Mouse (Mus musculus) stomach, embryonic 14.5 days (tissue): ENCODE data around the gene Dvl2. TPM values are rescaled to one million over a fixed set of nuclear protein-coding genes. Genes with fewer than 3 reads are reported as not detected.
"Not testable (repeated sequence)": the region's sequence is repeated elsewhere in the genome, so short reads cannot be mapped to it uniquely, and the experiment has no call there.

Experiments
- ATAC-seq: fragments of 200-750 bp; cut with Nextera tagmentation; 2 replicates; pipeline ENCODE4 v1.8.0; 2017; ENCODE audit warnings: low read depth, moderate TSS enrichment; ENCODE audit not compliant: insufficient number of reproducible peaks, insufficient read depth, low FRiP score
- H3K27ac ChIP-seq: fragments of 300-500 bp; sonication (generic); 2 replicates; pipeline ENCODE4 v1.5.1; 2014; ENCODE audit warnings: mild to moderate bottlenecking, low read length, moderate library complexity, mixed read lengths
- H3K27me3 ChIP-seq: fragments of 300-500 bp; sonication (generic); 2 replicates; pipeline ENCODE4 v1.6.1; 2014; ENCODE audit warnings: low read length, control low read depth, mixed read lengths; ENCODE audit not compliant: control insufficient read depth, insufficient read depth
- H3K36me3 ChIP-seq: fragments of 300-500 bp; sonication (generic); 2 replicates; pipeline ENCODE4 v1.6.1; 2014; ENCODE audit warnings: mild to moderate bottlenecking, control low read depth, low read length, moderate library complexity, mixed read lengths; ENCODE audit not compliant: control insufficient read depth, insufficient read depth
- H3K4me1 ChIP-seq: fragments of 300-500 bp; sonication (generic); 2 replicates; pipeline ENCODE4 v1.6.1; 2014; ENCODE audit warnings: low read length, control low read depth, mixed read lengths; ENCODE audit not compliant: control insufficient read depth, insufficient read depth
- H3K4me2 ChIP-seq: fragments of 300-500 bp; sonication (generic); replicated peaks from 2 replicates; pipeline ENCODE4 v1.6.1; 2014; ENCODE audit warnings: low read depth, low read length, control low read depth
- H3K4me3 ChIP-seq: fragments of 300-500 bp; sonication (generic); 2 replicates; pipeline ENCODE4 v1.5.1; 2014; ENCODE audit warnings: low read depth, low read length, control low read depth
- H3K9ac ChIP-seq: fragments of 300-500 bp; sonication (generic); replicated peaks from 2 replicates; pipeline ENCODE4 v1.6.1; 2014; ENCODE audit warnings: low read depth, mild to moderate bottlenecking, control low read depth, low read length, moderate library complexity, mixed read lengths
- H3K9me3 ChIP-seq: fragments of 300-500 bp; sonication (generic); 2 replicates; pipeline ENCODE4 v1.6.1; 2016; ENCODE audit warnings: low read depth, low read length, control low read depth; ENCODE audit not compliant: control insufficient read depth
- WGBS: fragments of 180-500 bp; shearing (Covaris S2); extraction: QIAGEN DNeasy Blood & Tissue Kit; methylation state at CpG from one replicate; pipeline ENCODE4 v1.1.7; 2014; 5-methylcytosine and 5-hydroxymethylcytosine counted together
- polyA plus RNA-seq: library from polyadenylated mRNA; unstranded; fragments of >200 nt; fragmentation: Nextera tagmentation; extraction: Ambion mirVana; gene quantifications from 2 replicates; pipeline ENCODE4 v1.2.1, GENCODE M21; 2014

Gene Dvl2
- polyA plus RNA-seq, 1 experiment from 2014 or later, result 29.0 TPM

DNA sequence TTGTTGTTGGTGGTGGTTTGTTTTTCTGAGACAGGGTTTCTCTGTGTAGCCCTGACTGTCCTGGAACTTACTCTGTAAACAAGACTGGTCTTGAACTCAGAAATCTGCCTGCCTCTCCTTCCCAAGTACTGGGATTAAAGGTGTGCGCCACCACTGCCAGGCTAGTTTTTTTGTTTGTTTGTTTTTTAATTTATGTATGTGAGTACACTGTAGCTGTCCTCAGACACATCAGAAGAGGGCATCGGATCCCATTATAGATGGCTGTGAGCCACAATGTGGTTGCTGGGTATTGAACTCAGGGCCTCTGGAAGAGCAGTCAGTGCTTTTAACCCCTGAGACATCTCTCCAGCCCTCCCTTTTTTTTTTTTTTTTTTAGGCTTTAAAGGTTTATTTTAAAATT lies 15.8 kb downstream of the Dvl2 start:
- not testable (repeated sequence) for H3K27me3 ChIP-seq, H3K9ac ChIP-seq, H3K4me2 ChIP-seq, H3K9me3 ChIP-seq, ATAC-seq, H3K4me3 ChIP-seq, H3K27ac ChIP-seq
- H3K36me3 ChIP-seq, result peaks cover 17% of the 10 kb centered on the region
- peaks cover 37% of the 10 kb centered on the region for H3K4me1 ChIP-seq
- WGBS, result 79% methylated on average over 2 of the region's 2 CpGs

DNA sequence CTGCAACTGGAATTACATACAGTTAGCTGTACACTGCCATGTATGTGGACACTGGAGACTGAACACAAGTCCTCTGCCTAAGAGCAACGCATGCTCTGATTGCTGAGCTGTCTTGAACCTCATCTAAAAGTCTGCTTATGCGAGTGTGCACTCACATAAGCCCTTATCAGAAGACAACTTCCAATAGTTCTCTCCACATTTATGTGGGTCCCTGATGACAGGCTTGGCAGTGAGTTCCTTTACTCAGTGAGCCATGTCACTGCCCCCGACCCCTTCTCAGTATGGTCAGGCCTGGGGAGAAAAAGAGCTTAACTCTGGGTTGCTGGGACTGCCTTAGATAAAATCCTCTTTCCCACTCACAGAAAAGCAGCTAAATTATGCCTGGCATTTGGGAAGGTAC lies 16.3 kb downstream of the Dvl2 start, which contains the start of gene Dlg4:
Gene Dlg4, plus strand, starts transcription at position 274 of the 400 bp plus-strand sequence.
- peak within 1 kb of the TSS; percentile 89 for H3K27ac ChIP-seq
- H3K9me3 ChIP-seq, result no peaks in the 10 kb centered on the region
- no peaks in the 10 kb centered on the region for H3K27me3 ChIP-seq
- WGBS, result 65% methylated on average over 3 of the region's 3 CpGs
- H3K4me3 ChIP-seq, result peak within 1 kb of the TSS; percentile 62; the same call in 1 of the 2 replicates
- peaks cover 13% of the 10 kb centered on the region for H3K36me3 ChIP-seq
- peak within 1 kb of the TSS; percentile 86 for H3K4me2 ChIP-seq
- no peak within 1 kb of the TSS for H3K9ac ChIP-seq
- no peak for ATAC-seq
- H3K4me1 ChIP-seq, result peaks cover 37% of the 10 kb centered on the region

DNA sequence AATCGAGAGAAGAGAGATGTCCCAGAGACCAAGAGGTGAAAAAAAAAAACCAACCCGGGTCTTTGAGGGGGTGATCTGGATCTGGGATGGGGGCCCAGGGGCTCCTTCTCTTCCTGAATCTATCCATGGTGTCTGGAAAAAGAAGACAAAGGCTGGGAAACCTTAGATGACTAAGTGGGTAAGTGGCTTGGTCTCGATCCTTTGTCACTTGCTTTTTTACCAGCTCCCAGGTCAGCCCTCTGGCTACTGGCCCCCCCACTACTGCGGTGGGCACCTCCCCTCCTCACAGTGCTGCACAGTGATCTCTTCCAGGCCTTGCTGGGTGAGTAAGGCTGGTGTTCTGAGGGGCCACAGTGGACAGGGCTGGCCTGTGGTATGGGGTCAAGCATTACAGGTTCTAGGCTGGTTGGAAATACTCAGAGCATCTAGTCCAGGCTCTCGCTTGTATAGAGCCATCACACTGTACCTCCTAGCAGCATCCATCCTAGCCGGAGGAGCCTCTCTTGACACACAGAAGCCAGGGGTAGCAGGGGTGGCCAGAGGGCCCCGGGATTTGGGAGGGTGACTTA lies 16.9 kb downstream of the Dvl2 start:
- no peaks in the 10 kb centered on the region for H3K27me3 ChIP-seq
- H3K27ac ChIP-seq, result no peak overlapping the region
- H3K4me2 ChIP-seq, result peak overlapping the region; percentile 86; the same call in 1 of the 2 replicates
- peaks cover 6% of the 10 kb centered on the region for H3K36me3 ChIP-seq
- H3K9me3 ChIP-seq, result no peaks in the 10 kb centered on the region
- 34% methylated on average over 7 of the region's 7 CpGs for WGBS
- no peak for ATAC-seq
- peaks cover 37% of the 10 kb centered on the region for H3K4me1 ChIP-seq
- H3K4me3 ChIP-seq, result no peak overlapping the region
- H3K9ac ChIP-seq, result no peak overlapping the region

DNA sequence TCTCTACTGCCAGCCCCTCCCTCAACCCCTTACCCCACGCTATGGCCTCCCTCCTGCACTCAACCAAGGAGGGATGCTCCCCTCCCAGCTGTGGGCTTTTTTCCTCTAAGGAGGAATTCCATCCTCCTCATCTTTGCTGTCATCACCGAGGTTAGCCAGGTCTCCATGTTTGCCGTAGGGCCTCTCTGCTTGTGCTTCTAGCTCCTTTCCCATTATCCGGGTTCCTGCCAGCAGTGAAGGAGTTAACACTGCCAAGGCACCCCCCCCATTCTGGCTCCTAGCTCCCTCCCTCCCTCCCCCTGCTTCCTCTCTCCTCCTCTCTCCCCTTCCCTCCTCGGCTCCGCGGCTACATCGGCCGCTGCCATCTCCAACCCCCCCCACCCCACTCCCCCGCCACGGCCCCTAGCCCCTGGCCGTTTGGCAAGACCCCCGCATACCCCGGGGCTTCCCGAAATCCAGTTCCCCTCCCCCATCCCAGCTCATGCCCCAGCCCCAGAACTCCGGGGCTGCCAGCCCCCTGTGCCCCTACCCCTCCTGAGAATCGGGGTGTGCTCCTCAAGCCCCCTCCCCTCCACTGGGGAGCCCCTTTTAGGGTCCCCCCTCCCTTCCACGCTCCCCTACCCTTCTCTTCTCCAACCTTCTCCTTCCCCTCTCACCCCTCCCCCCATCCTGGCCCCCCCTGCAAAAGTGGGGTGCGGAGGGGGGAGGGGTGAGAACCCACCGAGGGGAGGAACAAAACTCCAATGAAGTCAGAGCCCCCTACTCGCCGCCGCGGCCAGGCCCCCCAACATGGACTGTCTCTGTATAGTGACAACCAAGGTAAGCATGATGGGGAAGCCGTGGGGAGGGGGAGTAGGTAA lies 18.0 kb downstream of the Dvl2 start:
- under 1% methylated on average over 21 of the region's 25 CpGs for WGBS
- H3K9me3 ChIP-seq, result no peaks in the 10 kb centered on the region
- H3K4me1 ChIP-seq, result peaks cover 41% of the 10 kb centered on the region
- H3K9ac ChIP-seq, result peak overlapping the region; percentile 67
- no peak for ATAC-seq
- H3K27me3 ChIP-seq, result no peaks in the 10 kb centered on the region
- H3K36me3 ChIP-seq, result no peaks in the 10 kb centered on the region
- peak overlapping the region; percentile 89 for H3K27ac ChIP-seq
- H3K4me3 ChIP-seq, result peak overlapping the region; percentile 62
- H3K4me2 ChIP-seq, result peak overlapping the region; percentile 86

GRCm38 (mm10) chr11:70019495-70020021 lies 19.2 kb downstream of the Dvl2 start:
- peak overlapping the region; percentile 58; the same call in 1 of the 2 replicates for H3K27ac ChIP-seq
- ATAC-seq, result no peak
- H3K4me3 ChIP-seq, result peak overlapping the region; percentile 62
- H3K9me3 ChIP-seq, result no peaks in the 10 kb centered on the region
- no peaks in the 10 kb centered on the region for H3K27me3 ChIP-seq
- H3K4me1 ChIP-seq, result peaks cover 43% of the 10 kb centered on the region
- 23% methylated on average over 2 of the region's 2 CpGs for WGBS
- peak overlapping the region; percentile 86 for H3K4me2 ChIP-seq
- H3K36me3 ChIP-seq, result no peaks in the 10 kb centered on the region
- H3K9ac ChIP-seq, result no peak overlapping the region

- WGBS, result 16% methylated on average over 8 of the region's 8 CpGs
- Histone ChIP-seq H3K9ac (no peak overlapping the region), H3K4me3 (peak overlapping the region; percentile 62), H3K4me1 (peaks cover 40% of the 10 kb centered on the region), H3K27ac (peak overlapping the region; percentile 58), H3K4me2 (peak overlapping the region; percentile 86), H3K27me3 (no peaks in the 10 kb centered on the region), H3K9me3 (no peaks in the 10 kb centered on the region), H3K36me3 (no peaks in the 10 kb centered on the region)
- no peak for ATAC-seq
Observed at GRCm38 (mm10) chr11:70020022-70020631, 19.7 kb downstream of the Dvl2 start.

DNA sequence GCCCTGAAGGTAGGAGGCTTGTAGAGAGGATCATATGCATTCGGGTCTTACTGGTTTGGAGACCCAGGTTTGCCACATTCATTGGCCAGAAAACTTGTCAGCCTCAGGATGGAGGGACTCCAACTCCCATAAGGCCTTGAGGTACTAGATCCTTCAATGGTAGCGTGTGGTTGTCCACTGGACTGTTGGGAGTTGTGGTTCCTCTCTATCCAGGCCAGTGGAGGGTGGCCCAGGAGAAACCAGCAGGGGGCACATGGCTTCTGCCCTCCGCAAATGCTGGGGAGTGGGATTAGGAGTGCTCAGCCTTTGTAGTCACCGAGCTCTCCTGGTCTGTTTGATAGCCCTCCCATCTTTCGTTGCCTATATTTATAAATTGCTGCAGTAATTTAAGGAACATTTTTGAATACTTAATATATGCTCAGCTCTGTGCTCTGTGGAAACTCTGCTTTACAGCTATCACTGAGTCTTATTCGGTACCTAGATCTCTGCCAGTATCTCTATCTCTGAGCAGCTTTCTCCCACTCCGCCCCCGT lies 20.4 kb downstream of the Dvl2 start:
- peak overlapping the region; percentile 62 for H3K4me3 ChIP-seq
- peak overlapping the region; percentile 86 for H3K4me2 ChIP-seq
- peak overlapping the region; percentile 58 for H3K27ac ChIP-seq
- no peaks in the 10 kb centered on the region for H3K9me3 ChIP-seq
- ATAC-seq, result peak; percentile 85
- no peaks in the 10 kb centered on the region for H3K27me3 ChIP-seq
- H3K36me3 ChIP-seq, result no peaks in the 10 kb centered on the region
- peaks cover 41% of the 10 kb centered on the region for H3K4me1 ChIP-seq
- 0% methylated on average over 8 of the region's 8 CpGs for WGBS
- H3K9ac ChIP-seq, result no peak overlapping the region
